Mouse (Mus musculus) liver, embryonic 14.5 days (tissue): Measurements from ENCODE around the gene Gsdma3. TPM values are rescaled to one million over a fixed set of nuclear protein-coding genes. Genes with fewer than 3 reads are reported as not detected.

Experiments
- ATAC-seq: fragments of 200-750 bp; cut with Nextera tagmentation; 2 replicates; pipeline ENCODE4 v1.8.0; 2017; ENCODE audit warnings: moderate number of reproducible peaks, mild to moderate bottlenecking, moderate library complexity; ENCODE audit not compliant: insufficient read depth
- DNase-seq, 3 experiments: peaks; one replicate each; pipeline ENCODE4 v3.0.0-alpha.2; 2012 to 2013; ENCODE audit warnings: low read depth in 3 of 3, low spot score in 3 of 3
- H3K27ac ChIP-seq: fragments of 300-500 bp; sonication (generic); 2 replicates; pipeline ENCODE4 v1.5.1; 2014; ENCODE audit warnings: moderate library complexity, mild to moderate bottlenecking, control low read depth, inconsistent platforms
- H3K27me3 ChIP-seq: fragments of 300-500 bp; sonication (generic); 2 replicates; pipeline ENCODE4 v1.6.1; 2014; ENCODE audit warnings: mild to moderate bottlenecking, low read length, moderate library complexity; ENCODE audit not compliant: control insufficient read depth, insufficient read depth
- H3K36me3 ChIP-seq: fragments of 300-500 bp; sonication (generic); replicated peaks from 2 replicates; pipeline ENCODE4 v1.6.1; 2014; ENCODE audit warnings: low read depth; ENCODE audit not compliant: control insufficient read depth, insufficient read depth
- H3K4me1 ChIP-seq, 2 experiments: fragments of 200-500 bp in 1 of 2; fragments of 300-500 bp in 1 of 2; sonication (generic) in 1 of 2; replicated peaks; 2 replicates each; pipeline ENCODE4 v1.6.1; 2012 to 2014; ENCODE audit warnings: antibody characterized with exemption in 1 of 2, inconsistent platforms in 1 of 2, low read length in 1 of 2; ENCODE audit not compliant: control insufficient read depth in 2 of 2, insufficient read depth in 2 of 2
- H3K4me2 ChIP-seq: fragments of 300-500 bp; sonication (generic); 2 replicates; pipeline ENCODE4 v1.6.1; 2014; ENCODE audit warnings: low read depth, mild to moderate bottlenecking, control low read depth, moderate library complexity
- H3K4me3 ChIP-seq, 2 experiments: fragments of 200-500 bp in 1 of 2; fragments of 300-500 bp in 1 of 2; sonication (generic) in 1 of 2; 2 replicates each; pipeline ENCODE4 v1.5.1; 2012 to 2014; ENCODE audit warnings: low read depth in 2 of 2, low read length in 2 of 2, mild to moderate bottlenecking in 2 of 2, control low read depth in 1 of 2, inconsistent platforms in 1 of 2, moderate library complexity in 1 of 2; ENCODE audit not compliant: insufficient read depth in 1 of 2
- H3K9ac ChIP-seq: fragments of 300-500 bp; sonication (generic); replicated peaks from 2 replicates; pipeline ENCODE4 v1.6.1; 2014; ENCODE audit warnings: mild to moderate bottlenecking, control low read depth, moderate library complexity
- H3K9me3 ChIP-seq: fragments of 300-500 bp; sonication (generic); 2 replicates; pipeline ENCODE4 v1.6.1; 2016; ENCODE audit warnings: low read length, mixed read lengths; ENCODE audit not compliant: control insufficient read depth
- CTCF ChIP-seq: IDR thresholded peaks from 2 replicates; pipeline ENCODE4 v1.5.1; 2016; ENCODE audit warnings: antibody characterized with exemption, low read depth, control low read depth
- EP300 ChIP-seq: IDR thresholded peaks from 2 replicates; pipeline ENCODE4 v1.6.1; 2016; ENCODE audit warnings: antibody characterized with exemption, low read depth
- WGBS: fragments of 180-500 bp; shearing (Covaris S2); extraction: QIAGEN DNeasy Blood & Tissue Kit; methylation state at CpG from one replicate; pipeline ENCODE4 v1.1.7; 2014; ENCODE audit not compliant: insufficient replicate concordance; 5-methylcytosine and 5-hydroxymethylcytosine counted together
- polyA plus RNA-seq, 2 experiments: library from polyadenylated mRNA; depleted of rRNA in 1 of 2; stranded (reverse) in 1 of 2; unstranded in 1 of 2; fragments of >200 nt; fragmentation: Nextera tagmentation in 1 of 2; extraction: Ambion mirVana in 1 of 2; gene quantifications; 2 replicates each; pipeline versions ENCODE4 v1.2.1 to v1.2.3; 2012 to 2014

Gsdma3 gene
- polyA plus RNA-seq (2012; rRNA removed) = not detected in 2 replicates
- polyA plus RNA-seq (2014; fragmentation: Nextera tagmentation; extraction: Ambion mirVana) = not detected in 2 replicates

DNA sequence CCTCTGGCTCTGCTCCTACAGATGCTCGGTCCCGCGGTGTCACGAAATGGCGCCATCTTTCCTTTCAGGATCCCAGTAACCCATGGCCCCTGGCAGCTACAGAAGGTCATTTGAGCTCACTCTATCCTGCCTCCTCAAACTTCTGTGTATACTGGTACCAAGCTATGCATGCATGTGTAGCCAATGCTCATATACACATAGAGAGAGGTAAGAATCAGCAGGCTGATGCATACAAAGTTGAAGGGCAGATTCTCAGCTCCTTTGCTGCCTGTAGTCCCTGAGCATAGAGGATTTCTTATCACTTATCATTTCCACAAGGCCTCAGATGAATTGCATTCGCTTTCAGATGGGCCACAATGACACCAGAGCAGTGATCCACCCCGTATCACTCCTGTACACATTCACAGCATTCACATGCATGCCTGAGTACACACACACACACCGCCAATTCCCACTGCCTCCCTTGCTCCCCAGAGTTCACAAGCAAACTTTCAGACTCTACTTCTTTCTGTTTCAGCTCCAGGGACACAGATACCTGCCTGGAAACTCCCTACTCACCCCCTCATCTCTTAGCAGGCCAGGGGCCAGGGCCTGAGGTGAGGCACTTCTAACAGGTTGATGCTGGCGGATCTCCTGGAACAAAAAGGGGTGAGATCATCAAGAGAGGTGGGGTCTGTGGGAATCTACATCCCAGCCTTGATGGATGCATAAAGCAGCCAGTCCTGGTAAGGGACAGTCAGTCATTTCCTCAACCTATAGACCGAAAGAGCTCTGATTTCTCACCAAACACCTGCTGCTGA, at the start of gene Gsdma3, which contains the start of gene Gm12355:
TSS of gene Gsdma3 (plus strand) at position 750 of the 800 bp plus-strand sequence.
TSS of gene Gm12355 (minus strand) at position 51 of the 800 bp plus-strand sequence.
- TF ChIP-seq EP300 = no peak
- no peak within 1 kb of the TSS for H3K9ac ChIP-seq
- no peak within 1 kb of the TSS for H3K4me3 ChIP-seq
- DNase-seq (no peak), ATAC-seq (no peak)
- no peaks in the 10 kb centered on the region for H3K4me1 ChIP-seq
- no peaks in the 10 kb centered on the region for H3K9me3 ChIP-seq
- no peak within 1 kb of the TSS for H3K27ac ChIP-seq
- no peaks in the 10 kb centered on the region for H3K27me3 ChIP-seq
- no peak within 1 kb of the TSS for H3K4me2 ChIP-seq
- 73% methylated on average over 10 of the region's 10 CpGs for WGBS
- no peaks in the 10 kb centered on the region for H3K36me3 ChIP-seq

DNA sequence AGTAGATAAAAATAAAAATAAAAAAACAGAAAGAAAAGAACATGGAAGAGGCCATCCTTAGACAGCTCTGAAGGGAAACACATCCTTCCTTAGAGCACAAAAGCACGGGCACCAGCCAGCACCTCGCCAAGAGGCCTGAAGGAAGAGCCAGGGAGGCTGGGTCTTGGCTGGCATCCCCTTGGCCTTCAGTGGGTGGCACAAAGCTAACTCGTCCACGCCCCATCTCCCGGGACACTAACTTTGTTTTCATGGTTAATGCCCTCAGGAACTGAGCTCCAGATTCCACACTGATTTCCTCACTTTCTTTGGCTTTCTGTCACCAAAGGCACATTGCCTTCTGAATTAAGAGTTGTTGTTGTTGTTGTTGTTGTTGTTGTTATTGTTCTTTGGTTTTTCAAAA, 48.4 kb upstream of the Gsdma3 start:
- Histone ChIP-seq H3K36me3 (peaks cover 3% of the 10 kb centered on the region; the same call in 1 of the 2 replicates), H3K27ac (no peak overlapping the region), H3K4me3 (no peak overlapping the region), H3K4me2 (no peak overlapping the region), H3K9me3 (no peaks in the 10 kb centered on the region), H3K27me3 (no peaks in the 10 kb centered on the region), H3K4me1 (peaks cover 15 to 34% of the 10 kb centered on the region in 2 experiments), H3K9ac (no peak overlapping the region)
- TF ChIP-seq EP300 (no peak), CTCF (no peak)
- 78% methylated on average over 5 of the region's 5 CpGs for WGBS
- no peak for DNase-seq
- ATAC-seq = no peak

DNA sequence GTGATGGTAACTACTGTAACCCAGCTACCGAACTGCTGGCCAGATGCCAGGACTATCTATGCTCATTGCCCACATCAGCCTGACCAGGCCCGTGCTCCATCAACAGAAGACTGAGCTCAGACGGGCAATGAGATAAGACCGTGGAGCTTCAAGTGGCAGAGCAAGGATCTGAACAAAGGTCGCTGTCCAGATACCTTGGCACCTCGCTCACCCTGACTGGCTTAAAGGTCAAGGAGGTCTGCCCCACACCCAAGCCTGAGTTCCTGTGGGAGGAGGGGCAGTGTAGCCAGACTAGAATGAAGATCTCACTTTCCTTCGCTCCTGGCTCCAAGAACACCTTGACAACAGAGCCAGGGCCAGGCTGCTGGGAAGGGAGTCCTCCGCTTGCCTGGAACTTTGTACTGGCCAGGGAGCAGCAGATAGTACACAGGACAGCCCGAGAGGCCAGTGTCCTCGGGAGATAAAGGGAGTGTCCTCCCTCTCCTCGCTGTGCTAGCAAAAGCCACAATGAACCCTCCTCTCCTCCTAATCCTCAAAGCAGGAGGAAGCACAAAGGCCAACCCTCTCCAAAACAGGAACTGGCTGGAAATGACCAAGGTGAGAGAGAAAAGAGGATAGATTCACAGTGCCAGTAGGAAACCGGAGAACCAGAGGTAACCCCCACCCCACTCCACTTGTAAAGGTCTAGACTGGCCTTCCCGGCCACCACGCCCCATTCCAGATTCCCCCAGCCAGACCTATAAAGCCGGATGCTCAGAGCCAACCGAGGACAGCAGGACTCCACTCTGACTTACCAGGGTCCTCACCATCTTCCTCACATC, 45.6 kb upstream of the Gsdma3 start:
- Histone ChIP-seq H3K36me3 (peaks cover 11% of the 10 kb centered on the region), H3K4me3 (peak overlapping the region; percentile 62 to 71), H3K4me1 (peaks cover 35 to 58% of the 10 kb centered on the region in 2 experiments), H3K27ac (peak overlapping the region; percentile 99), H3K9ac (peak overlapping the region; percentile 98), H3K27me3 (no peaks in the 10 kb centered on the region), H3K9me3 (no peaks in the 10 kb centered on the region), H3K4me2 (peak overlapping the region; percentile 94)
- peak; percentile 79 to 82 (median 82) for DNase-seq
- 16% methylated on average over 16 of the region's 16 CpGs for WGBS
- TF ChIP-seq CTCF (no peak), EP300 (peak; percentile 72)
- peak; percentile 73 for ATAC-seq

DNA sequence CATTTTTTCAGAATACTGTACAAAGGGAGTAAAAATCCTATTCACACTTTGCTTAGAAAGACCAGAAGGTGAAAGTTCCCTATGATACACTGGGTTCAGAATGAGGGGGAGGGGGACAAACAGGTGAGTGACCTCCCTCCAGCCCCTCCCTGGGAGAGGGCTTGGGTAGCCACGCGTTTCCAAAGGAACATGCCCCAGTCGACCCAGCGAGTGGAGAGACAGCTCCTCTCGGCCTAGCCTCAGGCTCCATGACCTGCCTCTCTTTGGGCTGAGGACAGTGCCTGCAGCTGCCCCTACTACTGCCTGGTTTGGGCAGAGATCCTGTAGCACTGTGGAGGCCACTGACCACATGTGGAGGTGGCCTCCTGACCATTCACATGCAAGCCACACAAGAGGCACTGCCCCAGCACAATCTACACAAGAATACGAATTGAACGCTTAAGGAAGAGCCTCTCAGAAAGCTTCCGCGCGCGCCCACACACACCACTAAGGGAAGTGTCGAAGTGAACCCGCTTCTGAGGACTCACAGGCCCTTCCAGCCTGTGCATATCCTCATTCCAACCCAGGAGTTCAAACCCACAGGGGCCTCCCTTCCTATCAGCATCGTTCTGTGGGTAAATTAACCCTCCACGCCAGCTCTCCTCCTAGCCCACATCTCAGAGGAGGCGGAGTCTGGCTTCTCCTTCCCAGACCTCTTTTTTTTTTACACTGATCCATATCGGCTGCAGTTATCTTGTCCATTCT, 44.7 kb upstream of the Gsdma3 start:
- Histone ChIP-seq H3K27me3 (no peaks in the 10 kb centered on the region), H3K4me1 (peaks cover 41 to 65% of the 10 kb centered on the region in 2 experiments), H3K4me3 (peak overlapping the region; percentile 62 to 71)

More for the DNA sequence above, 44.7 kb upstream of the Gsdma3 start:
- peak in 1 of 3 experiments; percentile 63 for DNase-seq
- Histone ChIP-seq H3K4me2 (peak overlapping the region; percentile 94), H3K36me3 (peaks cover 11% of the 10 kb centered on the region), H3K9ac (peak overlapping the region; percentile 98), H3K27ac (peak overlapping the region; percentile 99), H3K9me3 (no peaks in the 10 kb centered on the region)
- no peak for TF ChIP-seq CTCF
- no peak for TF ChIP-seq EP300
- 14% methylated on average over 17 of the region's 17 CpGs for WGBS
- ATAC-seq = peak; percentile 6
